Mouse (Mus musculus) forebrain, embryonic 15.5 days (tissue): ENCODE measurements around the gene Dnajb2. TPM values are rescaled to one million over a fixed set of nuclear protein-coding genes. Genes with fewer than 3 reads are reported as not detected.

Experiments
- ATAC-seq: fragments of 200-750 bp; cut with Nextera tagmentation; replicated peaks from 2 replicates; pipeline ENCODE4 v1.8.0; 2017; ENCODE audit warnings: mild to moderate bottlenecking, moderate TSS enrichment, moderate library complexity
- H3K27ac ChIP-seq: fragments of 300-500 bp; sonication (generic); replicated peaks from 2 replicates; pipeline ENCODE4 v1.5.1; 2015; ENCODE audit warnings: mild to moderate bottlenecking, inconsistent platforms
- H3K27me3 ChIP-seq: fragments of 300-500 bp; sonication (generic); 2 replicates; pipeline ENCODE4 v1.6.1; 2015; ENCODE audit warnings: inconsistent platforms
- H3K36me3 ChIP-seq: fragments of 300-500 bp; sonication (generic); 2 replicates; pipeline ENCODE4 v1.6.1; 2015; ENCODE audit warnings: mild to moderate bottlenecking, inconsistent platforms
- H3K4me1 ChIP-seq: fragments of 300-500 bp; sonication (generic); 2 replicates; pipeline ENCODE4 v1.6.1; 2015; ENCODE audit warnings: inconsistent platforms
- H3K4me2 ChIP-seq: fragments of 300-500 bp; sonication (generic); replicated peaks from 2 replicates; pipeline ENCODE4 v1.6.1; 2015; ENCODE audit warnings: mild to moderate bottlenecking, inconsistent platforms
- H3K4me3 ChIP-seq: fragments of 300-500 bp; sonication (generic); 2 replicates; pipeline ENCODE4 v1.5.1; 2015; ENCODE audit warnings: mild to moderate bottlenecking, inconsistent platforms
- H3K9ac ChIP-seq: fragments of 300-500 bp; sonication (generic); replicated peaks from 2 replicates; pipeline ENCODE4 v1.6.1; 2015; ENCODE audit warnings: mild to moderate bottlenecking, inconsistent platforms
- H3K9me3 ChIP-seq: fragments of 300-500 bp; sonication (generic); 2 replicates; pipeline ENCODE4 v1.6.1; 2016; ENCODE audit warnings: inconsistent platforms
- WGBS: fragments of 180-500 bp; shearing (Covaris S2); methylation state at CpG from one replicate; pipeline ENCODE4 v1.1.7; 2015; ENCODE audit warnings: mixed read lengths; 5-methylcytosine and 5-hydroxymethylcytosine counted together
- microRNA-seq: library from miRNA; unstranded; fragments of <30 nt; microRNA quantifications from one replicate; pipeline ENCODE4, GENCODE M21; 2016
- polyA plus RNA-seq: library from polyadenylated mRNA; unstranded; fragments of >200 nt; fragmentation: Nextera tagmentation; extraction: Ambion mirVana; gene quantifications from 2 replicates; pipeline ENCODE4 v1.2.1, GENCODE M21; 2015

Dnajb2 gene
- polyA plus RNA-seq, 1 experiment from 2014 or later = 54.0 TPM

GRCm38 (mm10) chr1:75289888-75290431 is 53.8 kb downstream of the Dnajb2 start:
- ATAC-seq = no peak
- H3K27me3 ChIP-seq = no peaks in the 10 kb centered on the region
- peaks cover 18% of the 10 kb centered on the region for H3K4me1 ChIP-seq
- WGBS = 30% methylated on average over 8 of the region's 8 CpGs
- no peak overlapping the region for H3K4me2 ChIP-seq
- H3K4me3 ChIP-seq = no peak overlapping the region
- H3K27ac ChIP-seq = peak overlapping the region; percentile 83
- no peak overlapping the region for H3K9ac ChIP-seq
- H3K9me3 ChIP-seq = no peaks in the 10 kb centered on the region
- no peaks in the 10 kb centered on the region for H3K36me3 ChIP-seq

GRCm38 (mm10) chr1:75290582-75290981 is 54.4 kb downstream of the Dnajb2 start:
- no peaks in the 10 kb centered on the region for H3K27me3 ChIP-seq
- peak overlapping the region; percentile 83 for H3K27ac ChIP-seq
- ATAC-seq = peak; percentile 46
- peaks cover 18% of the 10 kb centered on the region for H3K4me1 ChIP-seq
- H3K4me2 ChIP-seq = no peak overlapping the region
- no peak overlapping the region for H3K4me3 ChIP-seq
- no peak overlapping the region for H3K9ac ChIP-seq
- H3K9me3 ChIP-seq = no peaks in the 10 kb centered on the region
- H3K36me3 ChIP-seq = no peaks in the 10 kb centered on the region

- H3K4me2 ChIP-seq = no peak overlapping the region
- no peaks in the 10 kb centered on the region for H3K27me3 ChIP-seq
- no peaks in the 10 kb centered on the region for H3K36me3 ChIP-seq
- H3K9ac ChIP-seq = no peak overlapping the region
- no peak overlapping the region for H3K4me3 ChIP-seq
- ATAC-seq = no peak
- no peak overlapping the region for H3K27ac ChIP-seq
- no peaks in the 10 kb centered on the region for H3K9me3 ChIP-seq
- peaks cover 18% of the 10 kb centered on the region for H3K4me1 ChIP-seq
- 86% methylated on average over 8 of the region's 8 CpGs for WGBS
Observed at GRCm38 (mm10) chr1:75291321-75291720, 55.1 kb downstream of the Dnajb2 start.

GRCm38 (mm10) chr1:75292476-75293330 is 56.5 kb downstream of the Dnajb2 start:
- Histone ChIP-seq H3K4me2 (no peak overlapping the region), H3K9me3 (no peaks in the 10 kb centered on the region), H3K4me3 (no peak overlapping the region), H3K9ac (no peak overlapping the region), H3K27me3 (no peaks in the 10 kb centered on the region), H3K36me3 (no peaks in the 10 kb centered on the region), H3K4me1 (peaks cover 18% of the 10 kb centered on the region), H3K27ac (no peak overlapping the region)
- 57% methylated on average over 12 of the region's 12 CpGs for WGBS
- ATAC-seq = no peak

GRCm38 (mm10) chr1:75293331-75293701 is 57.1 kb downstream of the Dnajb2 start:
- no peak overlapping the region for H3K4me2 ChIP-seq
- 93% methylated on average over 5 of the region's 5 CpGs for WGBS
- H3K27me3 ChIP-seq = no peaks in the 10 kb centered on the region
- no peaks in the 10 kb centered on the region for H3K36me3 ChIP-seq
- no peak overlapping the region for H3K9ac ChIP-seq
- H3K4me1 ChIP-seq = peaks cover 18% of the 10 kb centered on the region
- no peaks in the 10 kb centered on the region for H3K9me3 ChIP-seq
- H3K27ac ChIP-seq = no peak overlapping the region
- no peak for ATAC-seq
- no peak overlapping the region for H3K4me3 ChIP-seq

GRCm38 (mm10) chr1:75294294-75294693 is 58.1 kb downstream of the Dnajb2 start:
- Histone ChIP-seq H3K36me3 (no peaks in the 10 kb centered on the region), H3K9me3 (no peaks in the 10 kb centered on the region), H3K27ac (no peak overlapping the region), H3K4me1 (peaks cover 10% of the 10 kb centered on the region), H3K4me3 (no peak overlapping the region), H3K9ac (no peak overlapping the region), H3K4me2 (no peak overlapping the region), H3K27me3 (no peaks in the 10 kb centered on the region)
- ATAC-seq = no peak
- 81% methylated on average over 5 of the region's 5 CpGs for WGBS

Small RNA genes lying within 50 kb of the gene (microRNA-seq; reads per million reads assigned to microRNA genes)
- gene Gm27943 = not detected

Other genes starting within 250 kb of the Dnajb2 start
- 7.0 and 7.7 TPM in 2 replicates for gene Nhej1, start 111.2 kb upstream of the Dnajb2 start, polyA plus RNA-seq
- gene Slc23a3, start 102.5 kb upstream of the Dnajb2 start, polyA plus RNA-seq = not detected in 2 replicates
- 55.5 and 57.9 TPM in 2 replicates for gene Cnppd1, start 93.7 kb upstream of the Dnajb2 start, polyA plus RNA-seq
- 91.2 and 103 TPM in 2 replicates for gene Retreg2, start 93.6 kb upstream of the Dnajb2 start, polyA plus RNA-seq
- 40.4 and 42.9 TPM in 2 replicates for gene Zfand2b, start 67.8 kb upstream of the Dnajb2 start, polyA plus RNA-seq
- gene Abcb6, start 56.0 kb upstream of the Dnajb2 start, polyA plus RNA-seq = 42.9 and 45.1 TPM in 2 replicates
- 26.3 and 28.6 TPM in 2 replicates for gene Ankzf1, start 44.3 kb upstream of the Dnajb2 start, polyA plus RNA-seq
- 40.0 and 40.4 TPM in 2 replicates for gene Atg9a, start 44.2 kb upstream of the Dnajb2 start, polyA plus RNA-seq
- gene Glb1l, start 25.6 kb upstream of the Dnajb2 start, polyA plus RNA-seq = 19.6 and 20.0 TPM in 2 replicates
- 145 and 147 TPM in 2 replicates for gene Stk16, start 25.6 kb upstream of the Dnajb2 start, polyA plus RNA-seq
- 14.9 and 19.5 TPM in 2 replicates for gene Tuba4a, start 16.5 kb upstream of the Dnajb2 start, polyA plus RNA-seq
- gene A630095N17Rik, start 4.3 kb upstream of the Dnajb2 start, polyA plus RNA-seq = not detected in 2 replicates
- 6.9 and 8.7 TPM in 2 replicates for gene Ptprn, start 28.1 kb downstream of the Dnajb2 start, polyA plus RNA-seq
- gene Resp18, start 42.0 kb downstream of the Dnajb2 start, polyA plus RNA-seq = 38.6 and 51.0 TPM in 2 replicates
- 162 and 163 TPM in 2 replicates for gene Dnpep, start 81.6 kb downstream of the Dnajb2 start, polyA plus RNA-seq
- 1.0 and 1.2 TPM in 2 replicates for gene Des, start 123.9 kb downstream of the Dnajb2 start, polyA plus RNA-seq
- 9.9 and 11.4 TPM in 2 replicates for gene Speg, start 138.9 kb downstream of the Dnajb2 start, polyA plus RNA-seq
- gene Gmppa, start 199.5 kb downstream of the Dnajb2 start, polyA plus RNA-seq = 62.3 and 77.8 TPM in 2 replicates
- 2.8 and 4.1 TPM in 2 replicates for gene Asic4, start 214.0 kb downstream of the Dnajb2 start, polyA plus RNA-seq
- 28.9 and 29.2 TPM in 2 replicates for gene Chpf, start 242.9 kb downstream of the Dnajb2 start, polyA plus RNA-seq
- 53.4 and 55.4 TPM in 2 replicates for gene Tmem198, start 243.1 kb downstream of the Dnajb2 start, polyA plus RNA-seq